ENCODE assay signal across 8 mouse cellular contexts in genomic region chr9:27728652-27729557, GRCm38 (mm10).
DNase-seq lines count a peak whose midpoint lies in the region; ATAC-seq lines count a peak whose summit lies in the region.

No protein-coding gene starts in this region.

- peak overlapping the region; percentile 84 for H3K4me3 ChIP-seq in megakaryocyte, embryonic 14.5 days (replicated peaks)
- peak overlapping the region; percentile 36 for H3K4me3 ChIP-seq in midbrain, embryonic 10.5 days
- H3K4me3 ChIP-seq in stomach, embryonic 16.5 days (replicated peaks; ENCODE audit: low read length), result no peak overlapping the region

- H3K27me3 ChIP-seq in megakaryocyte, embryonic 14.5 days (replicated peaks), result no peaks in the 10 kb centered on the region
- H3K27me3 ChIP-seq in midbrain, embryonic 10.5 days (ENCODE audit: low read depth, poor library complexity, severe bottlenecking), result no peaks in the 10 kb centered on the region
- H3K27me3 ChIP-seq in stomach, embryonic 16.5 days (ENCODE audit: control insufficient read depth, insufficient read depth, low read length), result no peaks in the 10 kb centered on the region

- 9% methylated on average over 13 of the region's 13 CpGs for whole genome bisulfite sequencing in midbrain, embryonic 10.5 days
- 11% methylated on average over 13 of the region's 13 CpGs for WGBS in stomach, embryonic 16.5 days

- peak; percentile 2 for DNase-seq in adrenal gland, postnatal 10 days
- DNase-seq in adrenal gland, postnatal 36 days, result no peak
- DNase-seq in layer of hippocampus, adult 8-10 months (ENCODE audit: low spot score in 2 of 2), result peak; percentile 86 to 91
- DNase-seq in midbrain, embryonic 10.5 days (ENCODE audit: low spot score), result peak; percentile 40
- no peak for DNase-seq in MN1 (ENCODE audit: low spot score)

- peak overlapping the region; percentile 79 for H3K27ac ChIP-seq in midbrain, embryonic 10.5 days (replicated peaks)
- H3K27ac ChIP-seq in stomach, embryonic 16.5 days (ENCODE audit: low read length), result no peak overlapping the region

- ATAC-seq in megakaryocyte, adult 5-6 weeks (ENCODE audit: poor library complexity, severe bottlenecking), result no peak
- peak; percentile 47 for ATAC-seq in stomach, embryonic 16.5 days (ENCODE audit: insufficient read depth, low FRiP score)

- no peak overlapping the region for H3K9ac ChIP-seq in stomach, embryonic 16.5 days (ENCODE audit: low read length)

- no peak overlapping the region for H3K4me2 ChIP-seq in stomach, embryonic 16.5 days (ENCODE audit: low read depth, low read length)

- H3K36me3 ChIP-seq in megakaryocyte, embryonic 14.5 days (replicated peaks; ENCODE audit: low read length), result no peaks in the 10 kb centered on the region
- H3K36me3 ChIP-seq in midbrain, embryonic 10.5 days, result no peaks in the 10 kb centered on the region
- H3K36me3 ChIP-seq in stomach, embryonic 16.5 days (ENCODE audit: control insufficient read depth, insufficient read depth, low read length), result no peaks in the 10 kb centered on the region

- H3K9me3 ChIP-seq in megakaryocyte, embryonic 14.5 days, result no peaks in the 10 kb centered on the region
- H3K9me3 ChIP-seq in midbrain, embryonic 10.5 days (replicated peaks), result no peaks in the 10 kb centered on the region
- no peaks in the 10 kb centered on the region for H3K9me3 ChIP-seq in stomach, embryonic 16.5 days (replicated peaks; ENCODE audit: control insufficient read depth, low read length)

- H3K4me1 ChIP-seq in megakaryocyte, embryonic 14.5 days, result peaks cover 28% of the 10 kb centered on the region
- peaks cover 11% of the 10 kb centered on the region for H3K4me1 ChIP-seq in midbrain, embryonic 10.5 days
- H3K4me1 ChIP-seq in stomach, embryonic 16.5 days (ENCODE audit: control insufficient read depth, insufficient read depth, low read length), result no peaks in the 10 kb centered on the region

Comparison
In these comparisons a context has a peak if more than half of its experiments do, and no peak if none do; other contexts are left out.
1. DNase-seq: peak in adrenal gland, postnatal 10 days (single experiment), layer of hippocampus, adult 8-10 months (2 of 2) and midbrain, embryonic 10.5 days (single experiment); none in adrenal gland, postnatal 36 days (0 of 2) and MN1 (single experiment).